Mouse (Mus musculus) embryonic facial prominence, embryonic 10.5 days (tissue): ENCODE results near the gene Kif5a. TPM values are rescaled to one million over a fixed set of nuclear protein-coding genes. Genes with fewer than 3 reads are reported as not detected.

Source experiments
- DNase-seq: peaks from one replicate; pipeline ENCODE4 v3.0.0-alpha.2; 2017; ENCODE audit warnings: low spot score
- H3K27ac ChIP-seq: fragments of 300-500 bp; sonication (generic); replicated peaks from 2 replicates; pipeline ENCODE4 v1.5.1; 2016; ENCODE audit warnings: mild to moderate bottlenecking
- H3K27me3 ChIP-seq: fragments of 300-500 bp; sonication (generic); replicated peaks from 2 replicates; pipeline ENCODE4 v1.6.1; 2016; ENCODE audit warnings: low read depth, mild to moderate bottlenecking; ENCODE audit not compliant: poor library complexity, severe bottlenecking
- H3K36me3 ChIP-seq: fragments of 300-500 bp; sonication (generic); replicated peaks from 2 replicates; pipeline ENCODE4 v1.6.1; 2016; ENCODE audit warnings: mild to moderate bottlenecking, moderate library complexity
- H3K4me1 ChIP-seq: fragments of 300-500 bp; sonication (generic); 2 replicates; pipeline ENCODE4 v1.6.1; 2016
- H3K4me3 ChIP-seq: fragments of 300-500 bp; sonication (generic); 2 replicates; pipeline ENCODE4 v1.5.1; 2016; ENCODE audit warnings: mild to moderate bottlenecking, moderate library complexity
- H3K9me3 ChIP-seq: fragments of 300-500 bp; sonication (generic); 2 replicates; pipeline ENCODE4 v1.6.1; 2016; ENCODE audit warnings: mild to moderate bottlenecking
- WGBS: fragments of 180-500 bp; shearing (Covaris S2); methylation state at CpG from one replicate; pipeline ENCODE4 v1.1.7; 2016; 5-methylcytosine and 5-hydroxymethylcytosine counted together
- polyA plus RNA-seq: library from polyadenylated mRNA; unstranded; fragments of >200 nt; fragmentation: Nextera tagmentation; extraction: Ambion mirVana; gene quantifications from 2 replicates; pipeline ENCODE4 v1.2.1, GENCODE M21; 2016

The Kif5a gene
- polyA plus RNA-seq, 1 experiment from 2014 or later: 11.6 TPM

DNA sequence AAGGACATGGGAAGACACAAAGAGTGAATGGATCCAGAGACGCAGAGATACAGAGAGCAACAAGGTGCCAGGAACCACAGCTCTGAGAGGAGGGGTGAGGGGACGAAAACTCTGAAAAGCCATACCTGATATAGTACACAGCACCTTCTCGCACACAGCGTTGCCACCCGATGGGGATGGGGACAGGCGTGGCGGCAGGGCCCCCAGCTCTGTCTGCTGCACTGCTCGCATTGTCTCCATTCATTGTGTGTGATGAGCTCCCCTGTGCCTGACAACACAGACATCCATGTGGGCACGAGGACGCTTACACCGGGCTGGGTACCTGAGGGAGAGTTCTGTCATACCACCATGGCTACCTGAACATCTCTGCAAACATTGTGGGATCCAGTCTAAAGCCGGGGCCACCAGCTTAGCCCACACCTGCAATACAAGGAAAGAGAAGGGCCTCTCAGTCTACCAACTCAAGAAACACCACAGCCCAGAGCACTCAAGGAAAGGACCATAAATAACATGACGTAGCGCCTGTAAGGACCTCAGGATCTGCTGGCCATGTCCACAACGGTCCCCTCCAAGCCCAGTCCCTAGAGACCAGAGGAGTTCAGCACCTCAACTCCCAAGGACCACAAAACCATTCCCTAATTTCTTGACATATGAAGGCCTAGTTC lies 24.3 kb upstream of the Kif5a start:
- Histone ChIP-seq H3K27ac (peak overlapping the region; percentile 95), H3K36me3 (peaks cover 56% of the 10 kb centered on the region), H3K4me1 (peaks cover 71% of the 10 kb centered on the region), H3K4me3 (peak overlapping the region; percentile 88), H3K27me3 (no peaks in the 10 kb centered on the region), H3K9me3 (no peaks in the 10 kb centered on the region)
- no peak for DNase-seq
- 86% methylated on average over 15 of the region's 15 CpGs for WGBS

DNA sequence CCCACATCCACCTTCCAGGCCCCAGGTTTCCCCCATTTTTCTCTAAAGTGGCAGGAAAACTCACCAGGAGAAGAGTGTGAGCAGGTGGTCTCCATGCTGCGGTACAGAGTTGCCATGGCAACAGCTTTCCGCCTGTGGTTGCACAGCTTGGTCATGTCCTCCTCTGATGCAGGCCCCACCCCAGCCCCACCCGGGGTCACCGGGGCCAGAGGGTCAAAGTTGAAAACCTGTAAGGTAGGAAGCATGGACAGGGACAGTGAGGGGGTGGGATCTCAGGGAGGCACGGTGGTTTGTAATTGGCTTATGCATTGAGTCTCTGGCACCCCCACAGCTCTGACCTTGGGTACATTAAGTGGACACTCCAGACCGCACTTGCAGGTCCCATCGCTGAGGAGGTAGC lies 23.6 kb upstream of the Kif5a start:
- H3K27ac ChIP-seq: peak overlapping the region; percentile 95; the same call in 1 of the 2 replicates
- peaks cover 59% of the 10 kb centered on the region for H3K36me3 ChIP-seq
- no peaks in the 10 kb centered on the region for H3K9me3 ChIP-seq
- H3K27me3 ChIP-seq: no peaks in the 10 kb centered on the region
- H3K4me1 ChIP-seq: peaks cover 64% of the 10 kb centered on the region
- peak overlapping the region; percentile 88 for H3K4me3 ChIP-seq
- WGBS: 67% methylated on average over 7 of the region's 7 CpGs
- DNase-seq: peak; percentile 39

DNA sequence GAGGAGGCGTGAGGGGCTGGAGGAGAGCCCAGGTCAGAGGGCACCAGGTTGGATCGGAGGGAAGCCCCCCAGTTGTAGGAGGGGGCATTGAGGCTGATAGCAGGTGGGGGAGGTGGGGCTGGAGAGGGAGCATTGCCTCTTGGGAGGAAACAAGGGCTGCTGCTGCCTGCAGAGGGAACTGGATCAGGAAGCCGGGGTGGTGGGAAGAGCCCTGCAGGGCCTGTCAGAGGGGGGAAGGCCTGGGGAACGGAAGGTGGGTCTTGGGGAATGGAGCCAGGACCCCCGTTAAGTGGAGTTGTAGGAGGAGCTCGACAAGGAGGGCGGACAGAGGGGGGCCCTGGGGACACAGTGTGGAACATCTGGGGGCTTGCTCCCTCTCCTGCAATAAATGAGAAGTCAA lies 23.0 kb upstream of the Kif5a start:
- Histone ChIP-seq H3K4me1 (peaks cover 59% of the 10 kb centered on the region), H3K9me3 (no peaks in the 10 kb centered on the region), H3K4me3 (peak overlapping the region; percentile 88), H3K27ac (peak overlapping the region; percentile 95), H3K27me3 (no peaks in the 10 kb centered on the region), H3K36me3 (peaks cover 64% of the 10 kb centered on the region)
- DNase-seq: no peak
- whole genome bisulfite sequencing: 74% methylated on average over 7 of the region's 7 CpGs

- Histone ChIP-seq H3K27me3 (no peaks in the 10 kb centered on the region), H3K36me3 (peaks cover 69% of the 10 kb centered on the region), H3K27ac (peak overlapping the region; percentile 95), H3K4me1 (peaks cover 55% of the 10 kb centered on the region), H3K9me3 (no peaks in the 10 kb centered on the region), H3K4me3 (peak overlapping the region; percentile 88)
- WGBS: 74% methylated on average over 13 of the region's 13 CpGs
- DNase-seq: no peak
Observed at GRCm38 (mm10) chr10:127285644-127286043, 22.5 kb upstream of the Kif5a start.

GRCm38 (mm10) chr10:127284724-127285500 lies 21.8 kb upstream of the Kif5a start:
- no peaks in the 10 kb centered on the region for H3K27me3 ChIP-seq
- H3K9me3 ChIP-seq: no peaks in the 10 kb centered on the region
- peak overlapping the region; percentile 95; the same call in 1 of the 2 replicates for H3K27ac ChIP-seq
- peaks cover 51% of the 10 kb centered on the region for H3K4me1 ChIP-seq
- no peak for DNase-seq
- peak overlapping the region; percentile 88 for H3K4me3 ChIP-seq
- WGBS: 74% methylated on average over 11 of the region's 11 CpGs
- peaks cover 77% of the 10 kb centered on the region for H3K36me3 ChIP-seq

- no peaks in the 10 kb centered on the region for H3K27me3 ChIP-seq
- H3K36me3 ChIP-seq: peaks cover 84% of the 10 kb centered on the region
- H3K9me3 ChIP-seq: no peaks in the 10 kb centered on the region
- no peak overlapping the region for H3K27ac ChIP-seq
- no peak for DNase-seq
- peak overlapping the region; percentile 14; the same call in 1 of the 2 replicates for H3K4me3 ChIP-seq
- peaks cover 44% of the 10 kb centered on the region for H3K4me1 ChIP-seq
- WGBS: 91% methylated on average over 7 of the region's 7 CpGs
Observed at GRCm38 (mm10) chr10:127284105-127284622, 21.0 kb upstream of the Kif5a start.

DNA sequence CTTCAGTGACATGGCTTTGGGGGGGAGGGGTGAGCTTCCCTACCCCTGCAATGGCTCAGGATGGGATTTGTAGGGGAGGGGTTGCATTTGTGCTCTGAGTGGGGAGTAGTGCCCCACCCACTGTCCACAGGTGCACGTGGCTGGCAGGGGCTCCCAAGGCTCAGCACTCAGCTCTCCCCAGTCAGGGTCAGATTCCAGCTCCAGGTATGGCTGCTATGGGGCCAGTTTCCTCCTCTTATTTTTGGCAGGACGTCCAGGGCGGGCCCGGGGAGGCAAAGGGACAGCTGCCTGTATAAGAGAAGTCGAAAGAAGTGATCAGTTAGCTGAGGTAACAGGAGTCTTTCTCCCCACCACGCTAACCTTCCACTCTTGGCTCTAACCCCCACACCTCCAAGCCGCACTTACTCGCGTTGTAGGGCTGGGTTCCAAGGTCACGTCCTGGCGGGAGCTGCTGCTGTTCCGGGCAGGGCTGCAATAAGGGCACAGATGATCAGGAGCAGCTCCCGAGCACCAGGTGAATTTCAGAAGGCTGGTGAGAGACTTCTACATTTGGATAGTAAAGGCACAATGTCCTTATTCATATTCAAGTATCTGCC lies 19.6 kb upstream of the Kif5a start:
- Histone ChIP-seq H3K4me3 (no peak overlapping the region), H3K27ac (no peak overlapping the region), H3K4me1 (peaks cover 39% of the 10 kb centered on the region), H3K9me3 (no peaks in the 10 kb centered on the region), H3K27me3 (no peaks in the 10 kb centered on the region), H3K36me3 (peaks cover 99% of the 10 kb centered on the region)
- no peak for DNase-seq
- WGBS: 88% methylated on average over 13 of the region's 13 CpGs

GRCm38 (mm10) chr10:127281316-127281715 lies 18.2 kb upstream of the Kif5a start:
- Histone ChIP-seq H3K9me3 (no peaks in the 10 kb centered on the region), H3K4me3 (no peak overlapping the region), H3K27ac (no peak overlapping the region), H3K36me3 (peaks cover 100% of the 10 kb centered on the region), H3K4me1 (peaks cover 25% of the 10 kb centered on the region), H3K27me3 (no peaks in the 10 kb centered on the region)
- WGBS: 90% methylated on average over 8 of the region's 8 CpGs
- DNase-seq: no peak

DNA sequence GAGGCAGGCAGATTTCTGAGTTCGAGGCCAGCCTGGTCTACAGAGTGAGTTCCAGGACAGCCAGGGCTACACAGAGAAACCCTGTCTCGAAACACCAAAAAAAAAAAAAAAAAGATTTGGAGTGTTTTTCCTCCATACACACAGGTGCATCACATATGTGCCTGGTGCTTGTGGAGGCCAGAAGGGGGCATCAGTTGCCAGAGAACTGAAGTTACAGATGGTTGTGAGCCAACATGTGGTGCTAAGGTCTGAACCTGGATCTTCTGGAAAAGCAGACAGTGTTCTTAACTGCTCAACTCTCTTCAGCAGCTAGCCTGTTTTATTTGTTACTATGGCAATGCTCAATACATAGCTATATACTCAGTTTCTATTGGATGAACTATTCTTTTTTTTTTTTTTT lies 16.6 kb upstream of the Kif5a start:
- peaks cover 100% of the 10 kb centered on the region for H3K36me3 ChIP-seq
- 89% methylated on average over 2 of the region's 2 CpGs for WGBS
- no peak overlapping the region for H3K4me3 ChIP-seq
- no peak overlapping the region for H3K27ac ChIP-seq
- H3K9me3 ChIP-seq: no peaks in the 10 kb centered on the region
- H3K27me3 ChIP-seq: no peaks in the 10 kb centered on the region
- DNase-seq: no peak
- H3K4me1 ChIP-seq: peaks cover 9% of the 10 kb centered on the region

GRCm38 (mm10) chr10:127274261-127275022 lies 11.3 kb upstream of the Kif5a start:
- no peaks in the 10 kb centered on the region for H3K27me3 ChIP-seq
- no peak overlapping the region for H3K27ac ChIP-seq
- DNase-seq: no peak
- peaks cover 7% of the 10 kb centered on the region; the same call in 1 of the 2 replicates for H3K4me1 ChIP-seq
- no peak overlapping the region for H3K4me3 ChIP-seq
- H3K36me3 ChIP-seq: peaks cover 99% of the 10 kb centered on the region
- no peaks in the 10 kb centered on the region for H3K9me3 ChIP-seq
- WGBS: 91% methylated on average over 11 of the region's 11 CpGs

DNA sequence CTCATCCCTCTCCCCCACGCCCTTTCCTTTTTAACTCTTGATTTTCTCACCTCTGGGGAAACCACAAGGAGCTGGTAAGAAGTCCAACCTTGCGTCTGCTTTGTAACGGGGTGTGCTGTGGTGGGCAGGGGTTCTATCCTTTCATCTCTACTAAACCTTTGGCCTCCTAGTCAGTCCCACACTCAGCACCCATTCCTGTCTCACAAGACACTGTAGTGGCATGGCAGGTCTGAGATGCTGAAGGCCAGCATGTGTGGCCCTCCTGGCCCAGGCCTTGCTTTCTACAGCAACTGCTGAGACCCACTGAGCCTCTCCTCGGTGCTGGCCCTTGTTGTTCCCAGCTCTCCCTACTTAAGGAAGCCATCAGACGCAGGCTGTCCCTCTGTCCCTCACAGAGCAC lies 9.2 kb upstream of the Kif5a start:
- 90% methylated on average over 5 of the region's 5 CpGs for WGBS

GRCm38 (mm10) chr10:127269884-127270283 lies 6.7 kb upstream of the Kif5a start:
- 77% methylated on average over 4 of the region's 4 CpGs for WGBS
- H3K27me3 ChIP-seq: peaks cover 2% of the 10 kb centered on the region
- DNase-seq: no peak
- no peak overlapping the region for H3K27ac ChIP-seq
- H3K4me1 ChIP-seq: peaks cover 18% of the 10 kb centered on the region
- H3K4me3 ChIP-seq: no peak overlapping the region
- H3K36me3 ChIP-seq: peaks cover 69% of the 10 kb centered on the region
- no peaks in the 10 kb centered on the region for H3K9me3 ChIP-seq

More for the DNA sequence above, 9.2 kb upstream of the Kif5a start:
- Histone ChIP-seq H3K36me3 (peaks cover 94% of the 10 kb centered on the region), H3K4me1 (peaks cover 10% of the 10 kb centered on the region), H3K27me3 (no peaks in the 10 kb centered on the region), H3K4me3 (no peak overlapping the region), H3K9me3 (no peaks in the 10 kb centered on the region), H3K27ac (no peak overlapping the region)
- DNase-seq: no peak
